Mouse (Mus musculus) midbrain, embryonic 14.5 days (tissue): ENCODE results near the gene Snph. TPM values are rescaled to one million over a fixed set of nuclear protein-coding genes. Genes with fewer than 3 reads are reported as not detected.

Experiments used
- ATAC-seq: fragments of 200-750 bp; cut with Nextera tagmentation; 2 replicates; pipeline ENCODE4 v1.8.0; 2017; ENCODE audit warnings: moderate number of reproducible peaks, moderate library complexity; ENCODE audit not compliant: low FRiP score, low TSS enrichment
- DNase-seq: peaks from one replicate; pipeline ENCODE4 v3.0.0-alpha.2; 2015
- H3K27ac ChIP-seq: fragments of 300-500 bp; sonication (generic); replicated peaks from 2 replicates; pipeline ENCODE4 v1.5.1; 2014; ENCODE audit warnings: mild to moderate bottlenecking, low read depth, low read length, moderate library complexity
- H3K27me3 ChIP-seq: fragments of 300-500 bp; sonication (generic); 2 replicates; pipeline ENCODE4 v1.6.1; 2014; ENCODE audit warnings: low read length, control low read depth, mixed read lengths; ENCODE audit not compliant: control insufficient read depth, insufficient read depth
- H3K36me3 ChIP-seq: fragments of 300-500 bp; sonication (generic); 2 replicates; pipeline ENCODE4 v1.6.1; 2014; ENCODE audit warnings: low read length, control low read depth; ENCODE audit not compliant: control insufficient read depth, insufficient read depth
- H3K4me1 ChIP-seq: fragments of 300-500 bp; sonication (generic); 2 replicates; pipeline ENCODE4 v1.6.1; 2014; ENCODE audit warnings: mild to moderate bottlenecking, antibody characterized with exemption, low read length, control low read depth; ENCODE audit not compliant: control insufficient read depth, insufficient read depth
- H3K4me2 ChIP-seq: fragments of 300-500 bp; sonication (generic); 2 replicates; pipeline ENCODE4 v1.6.1; 2014; ENCODE audit warnings: mild to moderate bottlenecking, low read length, moderate library complexity
- H3K4me3 ChIP-seq: fragments of 300-500 bp; sonication (generic); replicated peaks from 2 replicates; pipeline ENCODE4 v1.5.1; 2014; ENCODE audit warnings: low read depth, low read length
- H3K9ac ChIP-seq: fragments of 300-500 bp; sonication (generic); replicated peaks from 2 replicates; pipeline ENCODE4 v1.6.1; 2014; ENCODE audit warnings: mild to moderate bottlenecking, low read length, moderate library complexity
- H3K9me3 ChIP-seq: fragments of 300-500 bp; sonication (generic); 2 replicates; pipeline ENCODE4 v1.6.1; 2016; ENCODE audit warnings: low read length, control low read depth, mixed read lengths; ENCODE audit not compliant: control insufficient read depth
- WGBS: fragments of 180-500 bp; shearing (Covaris S2); extraction: QIAGEN DNeasy Blood & Tissue Kit; methylation state at CpG from one replicate; pipeline ENCODE4 v1.1.7; 2014; 5-methylcytosine and 5-hydroxymethylcytosine counted together
- polyA plus RNA-seq: library from polyadenylated mRNA; unstranded; fragments of >200 nt; fragmentation: Nextera tagmentation; extraction: Ambion mirVana; gene quantifications from 2 replicates; pipeline ENCODE4 v1.2.1, GENCODE M21; 2014

The Snph gene
- polyA plus RNA-seq, 1 experiment from 2014 or later = 18.3 TPM

DNA sequence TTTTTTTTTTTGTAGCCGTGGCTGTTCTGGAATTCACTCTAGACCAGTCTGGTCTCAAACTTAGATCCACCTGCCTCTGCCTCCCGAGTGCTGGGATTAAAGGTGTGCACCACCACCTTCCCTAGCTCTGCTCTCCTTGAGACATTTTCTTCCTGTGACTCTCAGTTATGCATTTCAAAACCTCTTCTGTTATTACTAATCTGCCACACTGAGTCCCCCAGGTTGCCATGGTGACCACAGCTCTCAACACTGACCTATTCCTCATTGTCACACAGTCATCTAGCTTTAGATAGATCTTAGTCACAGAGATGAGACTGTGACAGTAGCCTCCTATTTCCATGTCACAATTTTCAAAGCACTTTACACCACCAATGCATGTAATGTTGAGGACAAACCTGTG, 62.9 kb downstream of the Snph start:
- Histone ChIP-seq H3K4me2 (no peak overlapping the region), H3K4me1 (no peaks in the 10 kb centered on the region), H3K9me3 (no peaks in the 10 kb centered on the region), H3K36me3 (peaks cover 9% of the 10 kb centered on the region), H3K9ac (no peak overlapping the region), H3K27me3 (no peaks in the 10 kb centered on the region), H3K27ac (no peak overlapping the region), H3K4me3 (no peak overlapping the region)
- 74% methylated on average over 2 of the region's 2 CpGs for WGBS
- no peak for ATAC-seq
- DNase-seq = peak; percentile 3

DNA sequence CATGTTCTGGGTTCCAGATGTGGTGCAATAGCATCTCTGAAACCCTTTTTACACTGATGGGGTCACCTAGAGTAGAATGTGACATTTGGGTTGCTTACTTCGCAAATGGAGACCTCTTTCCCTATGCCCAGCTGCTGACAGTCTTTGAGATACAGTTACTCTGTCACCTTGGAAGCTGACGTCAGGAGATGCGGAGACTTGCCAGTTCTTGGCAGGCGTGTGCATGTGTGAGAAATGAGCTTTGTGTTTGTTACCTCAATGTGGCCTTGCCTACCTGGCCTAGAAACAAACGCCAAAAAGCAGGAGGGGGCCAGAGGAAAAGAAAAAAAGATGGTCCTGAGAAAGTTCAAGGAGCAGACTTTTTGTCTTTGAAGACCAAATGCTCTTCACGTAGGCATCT, 65.5 kb downstream of the Snph start:
- Histone ChIP-seq H3K9me3 (no peaks in the 10 kb centered on the region), H3K4me2 (no peak overlapping the region), H3K9ac (no peak overlapping the region), H3K4me1 (no peaks in the 10 kb centered on the region), H3K27ac (no peak overlapping the region), H3K36me3 (peaks cover 30% of the 10 kb centered on the region), H3K27me3 (no peaks in the 10 kb centered on the region), H3K4me3 (no peak overlapping the region)
- DNase-seq (no peak), ATAC-seq (no peak)
- WGBS = 91% methylated on average over 6 of the region's 6 CpGs

DNA sequence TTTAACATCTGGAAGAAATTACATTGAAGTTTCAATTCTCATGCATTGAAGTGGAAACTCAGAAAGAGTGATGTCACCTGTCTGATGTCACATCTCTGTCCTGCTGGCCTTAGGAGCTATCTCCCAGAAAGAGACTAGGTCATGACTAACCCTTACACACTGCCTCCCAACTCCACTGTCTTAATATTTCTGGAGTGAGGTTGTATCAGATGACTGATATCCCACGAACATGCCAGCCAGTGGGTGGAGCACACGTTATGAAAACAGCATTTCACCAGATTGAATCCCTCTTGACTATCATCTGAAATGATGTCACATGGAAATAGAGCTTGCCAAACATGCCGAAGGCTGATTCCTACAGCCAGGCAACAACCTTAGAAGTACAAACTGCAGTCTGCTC, 67.4 kb downstream of the Snph start:
- no peak for DNase-seq
- H3K4me2 ChIP-seq = no peak overlapping the region
- no peaks in the 10 kb centered on the region for H3K27me3 ChIP-seq
- no peak overlapping the region for H3K9ac ChIP-seq
- H3K27ac ChIP-seq = no peak overlapping the region
- H3K9me3 ChIP-seq = no peaks in the 10 kb centered on the region
- H3K4me3 ChIP-seq = no peak overlapping the region
- peaks cover 43% of the 10 kb centered on the region for H3K36me3 ChIP-seq
- no peaks in the 10 kb centered on the region for H3K4me1 ChIP-seq
- no peak for ATAC-seq
- WGBS = 82% methylated on average over 3 of the region's 3 CpGs

DNA sequence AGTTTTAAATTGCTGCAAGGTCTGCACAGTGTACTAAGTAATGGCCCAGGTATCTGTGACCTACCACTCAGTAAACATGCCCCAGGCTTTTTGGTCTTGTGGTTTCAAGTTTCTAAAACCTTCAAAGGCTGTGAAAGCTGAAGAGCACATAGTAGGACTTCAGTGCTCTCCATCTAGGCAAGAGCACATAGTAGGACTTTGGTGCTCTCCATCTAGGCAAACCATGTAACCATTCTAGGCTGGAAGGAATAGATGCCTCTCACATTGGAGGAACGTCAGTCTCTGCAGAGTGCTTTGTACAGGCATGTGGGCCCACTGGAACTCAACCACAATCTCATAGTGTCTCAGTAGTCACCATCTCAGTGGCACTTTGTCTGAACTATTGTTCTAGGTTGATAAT, 68.4 kb downstream of the Snph start:
- Histone ChIP-seq H3K36me3 (peaks cover 53% of the 10 kb centered on the region), H3K4me3 (no peak overlapping the region), H3K4me2 (no peak overlapping the region), H3K27me3 (no peaks in the 10 kb centered on the region), H3K27ac (no peak overlapping the region), H3K9me3 (no peaks in the 10 kb centered on the region), H3K9ac (no peak overlapping the region), H3K4me1 (no peaks in the 10 kb centered on the region)
- no peak for ATAC-seq
- DNase-seq = no peak
- whole genome bisulfite sequencing = 93% methylated on average over 1 of the region's 1 CpGs

DNA sequence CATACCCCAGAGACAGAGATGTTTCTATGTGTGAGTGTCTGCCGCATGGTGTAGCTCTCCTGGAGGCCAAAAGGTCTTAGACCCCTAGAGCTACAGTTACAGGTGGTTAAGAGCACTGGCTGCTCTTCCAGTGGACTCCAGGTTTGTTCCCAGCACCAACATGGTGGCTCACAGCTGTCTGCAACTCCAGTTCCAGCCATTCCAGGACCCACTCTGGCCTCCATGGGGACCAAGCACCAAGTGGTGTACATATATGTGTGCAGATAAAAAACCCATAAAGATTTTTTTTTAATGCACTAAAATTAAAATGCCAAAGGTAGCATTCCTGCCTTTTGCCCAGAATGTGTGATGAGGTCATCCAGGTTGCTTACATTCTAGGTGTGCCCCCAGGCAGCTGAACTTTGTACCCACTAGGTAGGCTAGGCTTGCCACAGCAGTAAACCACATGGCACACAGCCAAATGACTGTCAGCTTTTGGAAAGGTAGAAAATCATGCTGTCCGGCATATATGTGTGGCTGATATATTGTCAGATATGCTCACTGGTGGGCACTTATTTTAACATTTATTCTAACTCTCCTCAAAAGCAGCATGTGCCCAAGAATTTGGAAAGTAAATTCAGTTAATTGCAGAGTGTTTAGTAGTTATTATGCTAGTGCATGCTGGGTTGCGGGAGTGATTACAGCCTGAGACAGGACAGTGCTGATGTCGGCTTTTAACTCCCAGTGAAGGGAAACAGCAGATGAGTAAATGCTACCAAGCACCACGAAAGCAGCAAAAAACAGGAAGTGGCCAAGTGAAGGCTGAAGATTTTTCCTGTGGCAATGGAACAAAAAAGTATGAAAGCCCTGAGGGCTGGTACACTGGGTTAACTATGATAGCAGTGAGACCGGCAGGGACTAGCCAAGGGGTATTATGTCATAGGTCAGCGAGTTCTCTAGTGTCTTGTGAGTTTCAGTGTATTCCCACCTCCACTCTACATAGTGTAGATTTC, 69.2 kb downstream of the Snph start:
- Histone ChIP-seq H3K4me3 (no peak overlapping the region), H3K4me2 (no peak overlapping the region), H3K9ac (no peak overlapping the region), H3K4me1 (no peaks in the 10 kb centered on the region), H3K27ac (no peak overlapping the region), H3K36me3 (peaks cover 61% of the 10 kb centered on the region), H3K9me3 (no peaks in the 10 kb centered on the region), H3K27me3 (no peaks in the 10 kb centered on the region)
- WGBS = 95% methylated on average over 7 of the region's 7 CpGs
- ATAC-seq = no peak
- DNase-seq = no peak

DNA sequence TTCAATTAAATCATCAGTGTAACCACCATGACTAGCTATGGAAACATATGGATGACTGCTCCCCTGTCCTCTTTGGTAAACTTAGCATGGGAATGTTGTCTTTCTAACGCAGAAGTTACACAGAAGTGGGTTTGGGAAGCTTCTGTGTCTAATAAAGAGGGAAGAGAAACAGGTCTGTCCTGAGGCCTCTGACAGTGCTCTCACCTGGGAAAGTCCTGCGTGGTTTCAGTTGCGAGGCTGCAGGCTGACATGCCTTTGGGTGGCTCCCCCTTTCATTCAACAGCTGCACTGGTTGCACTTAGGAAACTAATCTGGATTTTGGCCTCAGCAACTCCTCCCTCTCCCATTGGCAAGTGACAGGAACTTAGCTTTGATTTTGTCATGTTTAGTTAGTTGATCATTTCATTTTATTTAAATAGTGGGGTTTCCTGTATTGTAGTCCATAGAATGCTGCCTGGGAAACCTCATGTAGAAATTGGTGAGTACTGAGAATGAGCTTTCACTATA, 82.7 kb downstream of the Snph start:
- Histone ChIP-seq H3K27ac (no peak overlapping the region), H3K4me1 (peaks cover 15% of the 10 kb centered on the region), H3K9ac (no peak overlapping the region), H3K27me3 (no peaks in the 10 kb centered on the region), H3K9me3 (no peaks in the 10 kb centered on the region), H3K4me3 (no peak overlapping the region), H3K4me2 (no peak overlapping the region), H3K36me3 (peaks cover 70% of the 10 kb centered on the region)
- no peak for DNase-seq
- WGBS = 93% methylated on average over 3 of the region's 3 CpGs
- ATAC-seq = no peak

DNA sequence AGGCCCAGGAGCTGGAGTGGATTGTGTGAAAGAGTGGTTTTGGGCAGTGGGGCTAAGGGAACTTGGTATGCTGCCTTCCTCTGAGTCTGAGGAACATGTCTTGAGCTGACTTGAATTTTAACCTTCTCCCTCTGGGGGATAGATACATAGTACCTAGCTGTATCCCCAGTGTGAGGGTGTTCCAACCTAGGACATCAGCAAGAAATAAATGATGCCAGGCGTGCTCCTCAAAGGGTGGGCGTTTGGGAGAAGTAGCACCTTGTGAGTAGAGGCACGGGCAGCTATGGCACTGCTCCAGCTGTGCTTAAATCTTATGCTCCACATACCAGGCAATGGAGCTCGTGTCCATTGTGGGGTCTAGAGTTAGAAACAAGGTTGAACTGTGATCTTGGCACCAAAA, 85.8 kb downstream of the Snph start:
- Histone ChIP-seq H3K4me2 (no peak overlapping the region), H3K27me3 (no peaks in the 10 kb centered on the region), H3K27ac (no peak overlapping the region), H3K4me3 (no peak overlapping the region), H3K9ac (no peak overlapping the region), H3K36me3 (peaks cover 49% of the 10 kb centered on the region), H3K4me1 (peaks cover 32% of the 10 kb centered on the region), H3K9me3 (no peaks in the 10 kb centered on the region)
- 93% methylated on average over 4 of the region's 4 CpGs for WGBS
- ATAC-seq = no peak
- no peak for DNase-seq

- DNase-seq = no peak
- Histone ChIP-seq H3K27me3 (no peaks in the 10 kb centered on the region), H3K27ac (no peak overlapping the region), H3K4me3 (no peak overlapping the region), H3K4me2 (peak overlapping the region; percentile 63), H3K36me3 (peaks cover 34% of the 10 kb centered on the region), H3K9ac (peak overlapping the region; percentile 1; the same call in 1 of the 2 replicates), H3K4me1 (peaks cover 35% of the 10 kb centered on the region), H3K9me3 (no peaks in the 10 kb centered on the region)
- ATAC-seq = no peak
- WGBS = 51% methylated on average over 6 of the region's 6 CpGs
Observed at GRCm38 (mm10) chr2:151544673-151545072, 87.7 kb downstream of the Snph start.
